Mouse (Mus musculus): Measurements from ENCODE around the gene Gli2. TPM values are rescaled to one million over a fixed set of nuclear protein-coding genes. Genes with fewer than 3 reads are reported as not detected.

Gli2 gene
- total and polyA plus RNA-seq, 3 experiments: 0.11 TPM; not detected in 2

DNA sequence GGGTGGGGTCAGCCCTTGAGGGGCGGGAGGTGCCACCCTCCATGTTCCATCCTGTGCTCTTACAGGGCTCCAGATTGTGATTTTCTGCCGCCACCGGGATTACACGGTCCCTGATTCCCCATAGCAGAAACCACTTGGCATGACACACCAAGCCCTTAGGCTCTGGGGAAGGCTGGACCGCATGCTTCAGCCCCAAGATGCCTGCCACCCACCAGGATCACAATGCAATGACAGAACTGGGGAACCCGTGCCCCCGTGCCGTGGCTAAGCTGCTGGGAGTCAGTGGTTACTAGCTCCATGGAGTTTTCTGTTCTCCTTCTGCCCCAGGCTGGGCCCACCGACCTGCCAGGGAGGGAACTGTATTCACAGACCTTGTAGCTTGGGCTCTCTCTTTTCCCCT is 178.2 kb downstream of the Gli2 start:
- no peaks in the 10 kb centered on the region; the same call in 1 of the 2 replicates for H3K27me3 ChIP-seq (ENCODE audit: insufficient read depth, low read length)
- no peak for TF ChIP-seq GATA2 (IDR thresholded peaks at IDR 0.05; ENCODE audit: borderline replicate concordance, low read depth, low read length)
- TF ChIP-seq POLR2AphosphoS5 (IDR thresholded peaks at IDR 0.05; ENCODE audit: insufficient replicate concordance, low read depth, low read length): no peak
- TF ChIP-seq TAL1 (conservative IDR thresholded peaks at IDR 0.05; ENCODE audit: low read depth, low read length): no peak
- no peak overlapping the region for H3K4me3 ChIP-seq (ENCODE audit: low read depth, low read length)
- H3K9me3 ChIP-seq (replicated peaks): peaks cover 89% of the 10 kb centered on the region
- DNase-seq (ENCODE audit: low spot score): no peak
- no peaks in the 10 kb centered on the region; the same call in 1 of the 2 replicates for H3K4me1 ChIP-seq (ENCODE audit: insufficient read depth, low read depth, low read length)
- H3K36me3 ChIP-seq (replicated peaks): no peaks in the 10 kb centered on the region
- ATAC-seq (ENCODE audit: extremely low read depth, insufficient number of reproducible peaks, low FRiP score, poor library complexity, severe bottlenecking): no peak

DNA sequence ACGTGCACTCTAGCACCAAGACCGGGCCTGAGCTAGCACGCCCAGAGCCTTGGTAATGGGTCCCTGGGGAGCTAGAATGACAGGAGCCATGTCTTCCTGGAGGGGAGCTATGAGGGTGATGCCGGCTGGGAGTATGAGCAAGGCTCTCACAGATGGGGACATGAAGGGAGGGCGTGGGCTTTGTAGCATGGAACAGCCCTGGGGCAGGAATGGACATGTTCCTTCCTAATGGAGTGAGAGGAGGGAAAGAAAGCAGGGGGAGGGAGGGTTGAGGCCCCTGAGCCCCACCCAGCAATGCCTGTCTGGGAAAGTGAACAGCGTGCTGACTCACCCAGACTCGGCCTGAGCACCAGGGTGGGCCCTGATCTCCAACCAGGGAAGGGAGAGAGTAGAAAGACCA is 179.9 kb downstream of the Gli2 start:
- Histone ChIP-seq H3K4me3 (ENCODE audit: low read depth, low read length) (no peak overlapping the region), H3K27me3 (ENCODE audit: insufficient read depth, low read length) (no peaks in the 10 kb centered on the region; the same call in 1 of the 2 replicates), H3K36me3 (replicated peaks) (no peaks in the 10 kb centered on the region), H3K4me1 (ENCODE audit: insufficient read depth, low read depth, low read length) (no peaks in the 10 kb centered on the region; the same call in 1 of the 2 replicates), H3K9me3 (replicated peaks) (peaks cover 86% of the 10 kb centered on the region)
- ATAC-seq (ENCODE audit: extremely low read depth, insufficient number of reproducible peaks, low FRiP score, poor library complexity, severe bottlenecking): no peak
- TF ChIP-seq POLR2AphosphoS5 (IDR thresholded peaks at IDR 0.05; ENCODE audit: insufficient replicate concordance, low read depth, low read length) (no peak), GATA1 (IDR thresholded peaks at IDR 0.05; ENCODE audit: borderline replicate concordance, low read length) (no peak), GATA2 (IDR thresholded peaks at IDR 0.05; ENCODE audit: borderline replicate concordance, low read depth, low read length) (no peak), CTCF (IDR thresholded peaks at IDR 0.05; ENCODE audit: low read depth, low read length) (no peak), TAL1 (conservative IDR thresholded peaks at IDR 0.05; ENCODE audit: low read depth, low read length) (no peak)
- DNase-seq (ENCODE audit: low spot score): no peak

DNA sequence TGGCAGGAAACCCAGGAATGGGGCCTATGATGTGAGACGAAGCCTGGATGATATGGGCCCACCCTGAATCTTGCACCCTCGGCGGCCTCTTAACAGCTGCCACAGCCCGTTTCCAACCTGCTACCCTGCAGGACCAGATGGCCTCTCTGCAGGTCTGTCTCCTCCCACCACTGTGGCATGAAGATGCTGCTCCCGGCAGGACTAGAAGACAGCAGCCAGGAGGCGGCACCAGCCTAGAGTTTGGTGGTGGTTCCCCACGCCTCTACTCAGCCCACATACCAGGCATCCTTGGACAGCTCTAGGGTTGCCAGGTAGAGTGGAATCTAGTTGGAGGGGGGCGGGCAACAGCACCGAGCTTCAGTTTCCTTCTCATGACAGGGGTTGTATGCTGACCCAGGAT is 188.7 kb downstream of the Gli2 start:
- TF ChIP-seq TAL1 (conservative IDR thresholded peaks at IDR 0.05; ENCODE audit: low read depth, low read length) (no peak), CTCF (IDR thresholded peaks at IDR 0.05; ENCODE audit: low read depth, low read length) (no peak), POLR2AphosphoS5 (IDR thresholded peaks at IDR 0.05; ENCODE audit: insufficient replicate concordance, low read depth, low read length) (no peak), GATA2 (IDR thresholded peaks at IDR 0.05; ENCODE audit: borderline replicate concordance, low read depth, low read length) (no peak), GATA1 (IDR thresholded peaks at IDR 0.05; ENCODE audit: borderline replicate concordance, low read length) (no peak)
- Histone ChIP-seq H3K36me3 (replicated peaks) (no peaks in the 10 kb centered on the region), H3K4me1 (ENCODE audit: insufficient read depth, low read depth, low read length) (no peaks in the 10 kb centered on the region), H3K4me3 (ENCODE audit: low read depth, low read length) (no peak overlapping the region), H3K27me3 (ENCODE audit: insufficient read depth, low read length) (no peaks in the 10 kb centered on the region), H3K9me3 (replicated peaks) (peaks cover 90% of the 10 kb centered on the region)
- DNase-seq (ENCODE audit: low spot score) (no peak), ATAC-seq (ENCODE audit: extremely low read depth, insufficient number of reproducible peaks, low FRiP score, poor library complexity, severe bottlenecking) (no peak)

DNA sequence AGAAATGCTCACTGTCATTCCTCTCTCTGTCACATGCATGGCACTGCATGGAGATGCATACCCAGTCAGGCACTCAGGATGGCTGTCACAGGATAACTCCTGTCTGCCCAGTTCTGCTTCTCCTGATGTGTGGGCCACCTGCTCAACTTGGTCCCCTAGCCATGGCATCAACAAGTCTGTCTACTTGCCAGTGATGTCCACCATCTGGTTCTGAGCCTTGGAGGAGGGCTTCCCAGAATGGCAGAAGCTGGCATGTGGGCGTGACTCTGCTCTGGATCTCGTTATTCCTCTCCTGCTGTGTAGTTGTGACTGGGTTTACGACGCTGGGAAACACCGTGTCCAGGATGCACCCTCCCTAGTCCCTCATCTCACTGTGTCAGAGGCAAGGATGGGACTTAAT is 189.4 kb downstream of the Gli2 start:
- ATAC-seq (ENCODE audit: extremely low read depth, insufficient number of reproducible peaks, low FRiP score, poor library complexity, severe bottlenecking) (no peak), DNase-seq (ENCODE audit: low spot score) (no peak)
- no peak overlapping the region for H3K4me3 ChIP-seq (ENCODE audit: low read depth, low read length)
- TF ChIP-seq CTCF (IDR thresholded peaks at IDR 0.05; ENCODE audit: low read depth, low read length) (no peak), GATA2 (IDR thresholded peaks at IDR 0.05; ENCODE audit: borderline replicate concordance, low read depth, low read length) (no peak), POLR2AphosphoS5 (IDR thresholded peaks at IDR 0.05; ENCODE audit: insufficient replicate concordance, low read depth, low read length) (no peak), GATA1 (IDR thresholded peaks at IDR 0.05; ENCODE audit: borderline replicate concordance, low read length) (no peak), TAL1 (conservative IDR thresholded peaks at IDR 0.05; ENCODE audit: low read depth, low read length) (no peak)
- H3K9me3 ChIP-seq (replicated peaks): peaks cover 93% of the 10 kb centered on the region
- no peaks in the 10 kb centered on the region for H3K36me3 ChIP-seq (replicated peaks)
- no peaks in the 10 kb centered on the region for H3K27me3 ChIP-seq (ENCODE audit: insufficient read depth, low read length)
- no peaks in the 10 kb centered on the region for H3K4me1 ChIP-seq (ENCODE audit: insufficient read depth, low read depth, low read length)

DNA sequence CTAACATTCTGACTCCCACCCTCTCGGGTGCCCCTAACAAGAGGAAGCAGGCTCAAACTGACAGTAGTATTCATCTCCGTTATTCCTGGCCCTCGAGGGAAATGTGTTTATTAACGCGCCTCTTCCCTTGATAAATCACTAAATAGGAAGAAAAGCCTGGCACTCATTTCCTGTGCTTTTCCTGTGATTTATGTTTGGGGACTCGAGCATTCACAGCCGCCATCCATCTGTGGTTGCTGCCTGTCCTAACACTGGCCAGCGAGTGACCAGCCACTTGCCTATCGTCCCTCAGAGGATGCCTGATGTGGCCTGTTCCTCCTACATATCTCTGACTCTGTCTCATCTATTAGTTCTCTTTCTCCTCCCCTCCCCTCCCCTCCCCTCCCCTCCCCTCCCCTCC is 195.3 kb downstream of the Gli2 start:
- Histone ChIP-seq H3K4me1 (ENCODE audit: insufficient read depth, low read depth, low read length) (no peaks in the 10 kb centered on the region), H3K27me3 (ENCODE audit: insufficient read depth, low read length) (no peaks in the 10 kb centered on the region), H3K4me3 (ENCODE audit: low read depth, low read length) (no peak overlapping the region), H3K9me3 (replicated peaks) (peaks cover 89% of the 10 kb centered on the region), H3K36me3 (replicated peaks) (no peaks in the 10 kb centered on the region)
- no peak for DNase-seq (ENCODE audit: low spot score)
- no peak for TF ChIP-seq POLR2AphosphoS5 (IDR thresholded peaks at IDR 0.05; ENCODE audit: insufficient replicate concordance, low read depth, low read length)
- no peak for TF ChIP-seq GATA2 (IDR thresholded peaks at IDR 0.05; ENCODE audit: borderline replicate concordance, low read depth, low read length)
- no peak for TF ChIP-seq GATA1 (IDR thresholded peaks at IDR 0.05; ENCODE audit: borderline replicate concordance, low read length)
- no peak for TF ChIP-seq TAL1 (conservative IDR thresholded peaks at IDR 0.05; ENCODE audit: low read depth, low read length)
- no peak for TF ChIP-seq CTCF (IDR thresholded peaks at IDR 0.05; ENCODE audit: low read depth, low read length)
- no peak for ATAC-seq (ENCODE audit: extremely low read depth, insufficient number of reproducible peaks, low FRiP score, poor library complexity, severe bottlenecking)

DNA sequence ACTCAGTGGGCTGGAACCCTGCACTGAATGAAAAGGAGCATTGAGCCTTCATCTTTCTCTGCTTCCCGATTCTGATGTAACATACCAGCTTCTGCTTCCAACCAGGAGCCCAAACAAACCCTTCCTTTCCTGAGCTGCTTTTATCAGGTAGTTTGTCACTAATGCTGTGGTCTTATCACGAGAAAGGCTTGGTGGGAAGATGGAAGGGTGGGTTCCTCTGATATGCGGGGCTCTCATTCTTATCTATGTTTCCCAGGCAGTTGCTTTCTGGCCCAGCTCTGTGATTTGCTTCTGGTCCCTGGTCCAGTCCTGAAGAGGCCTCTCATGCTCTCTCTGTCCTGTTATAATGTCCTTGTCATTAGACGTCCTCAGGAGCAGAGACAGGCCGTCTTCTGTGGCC is 222.8 kb downstream of the Gli2 start:
- no peak for TF ChIP-seq GATA1 (IDR thresholded peaks at IDR 0.05; ENCODE audit: borderline replicate concordance, low read length)
- no peak for TF ChIP-seq CTCF (IDR thresholded peaks at IDR 0.05; ENCODE audit: low read depth, low read length)
- TF ChIP-seq TAL1 (conservative IDR thresholded peaks at IDR 0.05; ENCODE audit: low read depth, low read length): no peak
- TF ChIP-seq POLR2AphosphoS5 (IDR thresholded peaks at IDR 0.05; ENCODE audit: insufficient replicate concordance, low read depth, low read length): no peak
- no peak for TF ChIP-seq GATA2 (IDR thresholded peaks at IDR 0.05; ENCODE audit: borderline replicate concordance, low read depth, low read length)
- DNase-seq (ENCODE audit: low spot score) (no peak), ATAC-seq (ENCODE audit: extremely low read depth, insufficient number of reproducible peaks, low FRiP score, poor library complexity, severe bottlenecking) (no peak)
- H3K9me3 ChIP-seq (replicated peaks): peaks cover 78% of the 10 kb centered on the region
- no peaks in the 10 kb centered on the region for H3K36me3 ChIP-seq (replicated peaks)
- H3K4me1 ChIP-seq (ENCODE audit: insufficient read depth, low read depth, low read length): no peaks in the 10 kb centered on the region
- H3K27me3 ChIP-seq (ENCODE audit: insufficient read depth, low read length): no peaks in the 10 kb centered on the region
- no peak overlapping the region for H3K4me3 ChIP-seq (ENCODE audit: low read depth, low read length)
